Mouse (Mus musculus) stomach, embryonic 14.5 days (tissue): ENCODE results near the gene Mesp1. TPM values are rescaled to one million over a fixed set of nuclear protein-coding genes. Genes with fewer than 3 reads are reported as not detected.

ENCODE experiments used
- ATAC-seq: fragments of 200-750 bp; cut with Nextera tagmentation; 2 replicates; pipeline ENCODE4 v1.8.0; 2017; ENCODE audit warnings: low read depth, moderate TSS enrichment; ENCODE audit not compliant: insufficient number of reproducible peaks, insufficient read depth, low FRiP score
- H3K27ac ChIP-seq: fragments of 300-500 bp; sonication (generic); 2 replicates; pipeline ENCODE4 v1.5.1; 2014; ENCODE audit warnings: mild to moderate bottlenecking, low read length, moderate library complexity, mixed read lengths
- H3K27me3 ChIP-seq: fragments of 300-500 bp; sonication (generic); 2 replicates; pipeline ENCODE4 v1.6.1; 2014; ENCODE audit warnings: low read length, control low read depth, mixed read lengths; ENCODE audit not compliant: control insufficient read depth, insufficient read depth
- H3K36me3 ChIP-seq: fragments of 300-500 bp; sonication (generic); 2 replicates; pipeline ENCODE4 v1.6.1; 2014; ENCODE audit warnings: mild to moderate bottlenecking, control low read depth, low read length, moderate library complexity, mixed read lengths; ENCODE audit not compliant: control insufficient read depth, insufficient read depth
- H3K4me1 ChIP-seq: fragments of 300-500 bp; sonication (generic); 2 replicates; pipeline ENCODE4 v1.6.1; 2014; ENCODE audit warnings: low read length, control low read depth, mixed read lengths; ENCODE audit not compliant: control insufficient read depth, insufficient read depth
- H3K4me2 ChIP-seq: fragments of 300-500 bp; sonication (generic); replicated peaks from 2 replicates; pipeline ENCODE4 v1.6.1; 2014; ENCODE audit warnings: low read depth, low read length, control low read depth
- H3K4me3 ChIP-seq: fragments of 300-500 bp; sonication (generic); 2 replicates; pipeline ENCODE4 v1.5.1; 2014; ENCODE audit warnings: low read depth, low read length, control low read depth
- H3K9ac ChIP-seq: fragments of 300-500 bp; sonication (generic); replicated peaks from 2 replicates; pipeline ENCODE4 v1.6.1; 2014; ENCODE audit warnings: low read depth, mild to moderate bottlenecking, control low read depth, low read length, moderate library complexity, mixed read lengths
- H3K9me3 ChIP-seq: fragments of 300-500 bp; sonication (generic); 2 replicates; pipeline ENCODE4 v1.6.1; 2016; ENCODE audit warnings: low read depth, low read length, control low read depth; ENCODE audit not compliant: control insufficient read depth
- WGBS: fragments of 180-500 bp; shearing (Covaris S2); extraction: QIAGEN DNeasy Blood & Tissue Kit; methylation state at CpG from one replicate; pipeline ENCODE4 v1.1.7; 2014; 5-methylcytosine and 5-hydroxymethylcytosine counted together
- polyA plus RNA-seq: library from polyadenylated mRNA; unstranded; fragments of >200 nt; fragmentation: Nextera tagmentation; extraction: Ambion mirVana; gene quantifications from 2 replicates; pipeline ENCODE4 v1.2.1, GENCODE M21; 2014

Mesp1 gene
- polyA plus RNA-seq, 1 experiment from 2014 or later, result not detected

GRCm38 (mm10) chr7:79819996-79820395 is 26.4 kb upstream of the Mesp1 start:
- Histone ChIP-seq H3K9ac (no peak overlapping the region), H3K4me1 (no peaks in the 10 kb centered on the region), H3K4me2 (no peak overlapping the region), H3K4me3 (no peak overlapping the region), H3K27me3 (no peaks in the 10 kb centered on the region), H3K27ac (no peak overlapping the region), H3K36me3 (no peaks in the 10 kb centered on the region), H3K9me3 (no peaks in the 10 kb centered on the region)
- 49% methylated on average over 11 of the region's 11 CpGs for WGBS
- ATAC-seq, result no peak

DNA sequence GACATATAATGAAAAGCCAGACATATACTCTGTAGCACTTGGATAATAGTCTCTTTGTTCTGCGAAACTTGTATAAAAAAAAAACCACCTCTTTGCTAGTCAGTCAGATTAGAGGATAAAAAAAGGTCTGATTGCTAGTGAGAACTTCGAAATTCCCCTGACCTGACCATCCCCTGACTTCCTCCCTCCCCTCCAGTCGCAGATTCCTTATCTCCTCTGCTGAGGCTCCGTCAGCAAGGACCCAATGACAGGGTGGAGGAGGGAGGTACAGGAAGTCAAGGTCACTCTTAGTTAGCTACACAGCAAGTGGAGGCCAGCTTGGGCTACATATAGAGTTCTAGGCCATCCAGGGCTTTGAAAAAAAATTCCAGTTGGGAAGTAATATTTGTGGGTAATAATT is 25.9 kb upstream of the Mesp1 start:
- Histone ChIP-seq H3K4me1 (no peaks in the 10 kb centered on the region), H3K36me3 (no peaks in the 10 kb centered on the region), H3K27me3 (no peaks in the 10 kb centered on the region), H3K4me3 (no peak overlapping the region), H3K9me3 (no peaks in the 10 kb centered on the region), H3K4me2 (no peak overlapping the region), H3K27ac (no peak overlapping the region), H3K9ac (no peak overlapping the region)
- WGBS, result 33% methylated on average over 4 of the region's 4 CpGs
- no peak for ATAC-seq

DNA sequence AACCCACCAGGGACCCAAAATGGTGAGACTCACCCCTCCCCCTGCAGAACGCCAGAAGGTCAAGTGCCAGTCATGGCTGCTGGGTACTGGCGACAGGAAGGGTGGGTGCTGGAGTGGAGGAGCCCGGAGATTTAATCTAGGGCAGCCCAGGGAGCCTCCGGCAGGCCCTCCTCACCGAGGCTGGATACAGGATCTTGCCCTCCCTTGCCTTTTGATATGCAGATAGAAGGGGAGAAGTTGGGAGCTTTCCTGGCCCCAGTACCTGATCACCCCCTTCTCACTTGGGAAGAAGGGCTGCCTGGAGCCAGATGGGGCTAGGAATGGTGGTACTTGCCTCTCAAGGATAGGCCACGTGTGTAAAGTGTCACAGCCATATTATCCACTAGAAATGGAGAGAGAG is 24.7 kb upstream of the Mesp1 start:
- no peak overlapping the region for H3K27ac ChIP-seq
- no peak overlapping the region for H3K4me3 ChIP-seq
- no peak overlapping the region for H3K4me2 ChIP-seq
- H3K27me3 ChIP-seq, result no peaks in the 10 kb centered on the region
- ATAC-seq, result no peak
- no peaks in the 10 kb centered on the region for H3K4me1 ChIP-seq
- no peaks in the 10 kb centered on the region for H3K36me3 ChIP-seq
- no peaks in the 10 kb centered on the region for H3K9me3 ChIP-seq
- no peak overlapping the region for H3K9ac ChIP-seq
- 4% methylated on average over 6 of the region's 6 CpGs for WGBS

GRCm38 (mm10) chr7:79813409-79813808 is 19.8 kb upstream of the Mesp1 start:
- no peaks in the 10 kb centered on the region for H3K36me3 ChIP-seq
- no peaks in the 10 kb centered on the region for H3K9me3 ChIP-seq
- H3K4me3 ChIP-seq, result no peak overlapping the region
- H3K9ac ChIP-seq, result no peak overlapping the region
- 71% methylated on average over 1 of the region's 1 CpGs for WGBS
- H3K4me2 ChIP-seq, result no peak overlapping the region
- no peak overlapping the region for H3K27ac ChIP-seq
- peaks cover 6% of the 10 kb centered on the region; the same call in 1 of the 2 replicates for H3K4me1 ChIP-seq
- peaks cover 6% of the 10 kb centered on the region; the same call in 1 of the 2 replicates for H3K27me3 ChIP-seq
- no peak for ATAC-seq

DNA sequence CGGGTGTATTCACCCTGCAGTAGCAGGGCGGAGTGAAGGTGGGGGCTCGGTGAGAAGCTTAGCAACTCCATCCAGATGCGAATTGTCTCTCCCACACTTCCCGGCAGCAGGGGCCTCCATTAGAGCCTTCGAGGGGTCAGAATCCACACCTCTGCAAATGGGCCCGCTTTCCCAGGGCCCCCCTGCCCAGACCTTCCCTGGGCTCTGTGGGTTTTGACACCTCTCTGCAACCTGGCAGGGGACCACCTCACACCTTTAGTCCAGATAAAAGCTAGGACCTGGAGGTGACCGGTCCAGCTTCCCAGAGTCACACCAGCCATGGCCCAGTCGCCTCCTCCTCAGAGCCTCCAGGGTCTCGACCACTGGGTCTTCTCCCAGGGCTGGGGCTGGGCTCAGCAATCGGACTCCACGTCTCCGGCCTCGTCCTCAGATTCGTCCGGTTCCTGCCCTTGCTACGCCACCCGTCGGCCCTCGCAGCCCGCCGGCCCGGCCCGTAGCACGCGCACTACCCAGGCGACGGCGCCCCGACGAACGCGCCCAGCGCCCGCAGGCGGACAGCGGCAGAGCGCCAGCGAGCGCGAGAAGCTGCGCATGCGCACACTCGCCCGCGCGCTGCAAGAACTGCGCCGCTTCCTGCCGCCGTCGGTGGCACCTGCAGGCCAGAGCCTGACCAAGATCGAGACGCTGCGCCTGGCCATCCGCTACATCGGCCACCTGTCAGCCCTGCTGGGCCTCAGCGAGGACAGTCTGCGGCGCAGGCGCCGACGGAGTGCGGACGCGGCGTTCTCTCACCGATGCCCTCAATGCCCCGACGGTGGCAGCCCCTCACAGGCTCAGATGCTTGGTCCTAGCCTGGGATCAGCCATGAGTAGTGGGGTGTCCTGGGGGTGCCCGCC is 17.3 kb upstream of the Mesp1 start, which contains the start of gene Mesp2:
Gene Mesp2, plus strand, starts transcription at position 117 of the 896 bp plus-strand sequence.
- no peak within 1 kb of the TSS for H3K27ac ChIP-seq
- H3K4me1 ChIP-seq, result peaks cover 6% of the 10 kb centered on the region; the same call in 1 of the 2 replicates
- H3K27me3 ChIP-seq, result peaks cover 6% of the 10 kb centered on the region; the same call in 1 of the 2 replicates
- H3K9me3 ChIP-seq, result no peaks in the 10 kb centered on the region
- H3K4me3 ChIP-seq, result peak within 1 kb of the TSS; percentile 28
- ATAC-seq, result peak; percentile 51; the same call in 1 of the 2 replicates
- H3K9ac ChIP-seq, result no peak within 1 kb of the TSS
- no peaks in the 10 kb centered on the region for H3K36me3 ChIP-seq
- WGBS, result 10% methylated on average over 69 of the region's 71 CpGs
- peak within 1 kb of the TSS; percentile 64 for H3K4me2 ChIP-seq

DNA sequence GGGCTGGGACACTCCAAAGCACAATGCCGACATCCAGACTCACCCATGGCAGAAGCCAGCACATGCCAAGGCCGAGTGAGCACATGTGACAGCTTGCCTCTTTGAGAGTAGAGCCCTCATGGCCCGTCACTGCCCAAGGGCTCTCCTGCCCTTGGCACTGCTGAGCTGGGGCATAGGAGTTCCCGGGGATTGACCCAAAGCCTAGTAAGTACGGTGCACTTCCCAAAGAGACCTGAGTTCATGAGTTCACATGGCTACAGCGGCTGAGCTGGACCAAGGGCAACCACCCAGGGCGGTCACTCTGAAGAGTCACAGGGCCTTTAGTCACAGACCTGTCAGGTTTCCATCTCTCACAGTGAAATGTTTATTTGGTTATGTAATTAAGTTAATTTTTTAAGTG is 15.0 kb upstream of the Mesp1 start:
- no peak for ATAC-seq
- H3K9ac ChIP-seq, result no peak overlapping the region
- H3K4me2 ChIP-seq, result no peak overlapping the region
- H3K36me3 ChIP-seq, result no peaks in the 10 kb centered on the region
- H3K27me3 ChIP-seq, result peaks cover 6% of the 10 kb centered on the region; the same call in 1 of the 2 replicates
- H3K4me1 ChIP-seq, result peaks cover 6% of the 10 kb centered on the region; the same call in 1 of the 2 replicates
- no peak overlapping the region for H3K4me3 ChIP-seq
- WGBS, result 82% methylated on average over 7 of the region's 7 CpGs
- H3K27ac ChIP-seq, result no peak overlapping the region
- no peaks in the 10 kb centered on the region for H3K9me3 ChIP-seq

- H3K27ac ChIP-seq, result no peak overlapping the region
- no peaks in the 10 kb centered on the region for H3K9me3 ChIP-seq
- H3K9ac ChIP-seq, result no peak overlapping the region
- 49% methylated on average over 2 of the region's 2 CpGs for WGBS
- no peak overlapping the region for H3K4me3 ChIP-seq
- ATAC-seq, result 0 out of 2 replicates have a peak, but pooled peaks have one; percentile 39
- H3K4me1 ChIP-seq, result no peaks in the 10 kb centered on the region
- H3K4me2 ChIP-seq, result no peak overlapping the region
- no peaks in the 10 kb centered on the region for H3K27me3 ChIP-seq
- H3K36me3 ChIP-seq, result no peaks in the 10 kb centered on the region
Measured at GRCm38 (mm10) chr7:79803887-79804286, 10.3 kb upstream of the Mesp1 start.

DNA sequence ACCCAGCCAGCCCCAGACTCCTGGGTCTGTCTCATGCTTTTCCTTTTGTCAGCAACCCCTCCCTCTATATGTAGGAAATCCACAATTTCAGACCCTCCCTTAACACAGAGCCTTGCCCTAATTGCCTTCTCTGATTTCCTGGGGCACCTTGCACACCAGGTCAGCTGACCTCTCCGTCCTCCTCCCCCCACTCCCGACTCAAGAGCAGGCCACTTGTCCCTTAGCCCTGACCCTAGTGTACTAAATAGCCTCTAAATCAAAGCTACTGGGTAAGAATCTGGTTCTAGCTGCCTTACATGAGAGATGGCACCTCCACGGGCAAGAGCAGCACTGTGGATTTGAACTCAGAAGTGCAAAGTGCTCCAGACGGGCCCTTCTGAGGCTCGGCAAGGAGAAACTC is 8.4 kb upstream of the Mesp1 start:
- Histone ChIP-seq H3K4me2 (no peak overlapping the region), H3K4me3 (no peak overlapping the region), H3K4me1 (no peaks in the 10 kb centered on the region), H3K9ac (no peak overlapping the region), H3K27ac (no peak overlapping the region), H3K9me3 (no peaks in the 10 kb centered on the region), H3K36me3 (no peaks in the 10 kb centered on the region), H3K27me3 (no peaks in the 10 kb centered on the region)
- no peak for ATAC-seq
- 49% methylated on average over 5 of the region's 5 CpGs for WGBS
